Mouse (Mus musculus) heart, postnatal 0 days (tissue): ENCODE data around the gene Zfp950.

Experiments
- CTCF ChIP-seq: IDR thresholded peaks from 2 replicates; pipeline ENCODE4 v1.5.1; 2016; ENCODE audit warnings: antibody characterized with exemption, control low read depth, low read depth
- EP300 ChIP-seq: IDR thresholded peaks from 2 replicates; pipeline ENCODE4 v1.6.1; 2016; ENCODE audit warnings: antibody characterized with exemption, low read depth

- TF ChIP-seq CTCF (no peak), EP300 (no peak)
These were observed 2.0 kb downstream of the Zfp950 start for GRCm38 (mm10) chr19:61138655-61139054.
